Mouse (Mus musculus) embryo, embryonic 9.5 days (tissue): ENCODE results near the gene Dip2c.

ENCODE experiments used
- DNase-seq: peaks from one replicate; pipeline ENCODE4 v3.0.0-alpha.2; 2017; ENCODE audit errors: extremely low spot score

Dip2c gene

GRCm38 (mm10) chr13:9424434-9424833 is 148.1 kb downstream of the Dip2c start:
- DNase-seq, result no peak

- DNase-seq, result no peak
Observed at GRCm38 (mm10) chr13:9426267-9426666, 149.9 kb downstream of the Dip2c start.

- DNase-seq, result no peak
Observed at GRCm38 (mm10) chr13:9426779-9427178, 150.5 kb downstream of the Dip2c start.

GRCm38 (mm10) chr13:9429884-9430283 is 153.6 kb downstream of the Dip2c start:
- DNase-seq, result no peak

- no peak for DNase-seq
Observed at GRCm38 (mm10) chr13:9430724-9431123, 154.4 kb downstream of the Dip2c start.

GRCm38 (mm10) chr13:9431441-9431840 is 155.1 kb downstream of the Dip2c start:
- DNase-seq, result no peak

- no peak for DNase-seq
Observed at GRCm38 (mm10) chr13:9443066-9443465, 166.7 kb downstream of the Dip2c start.

GRCm38 (mm10) chr13:9445533-9446294 is 169.4 kb downstream of the Dip2c start:
- DNase-seq, result no peak

GRCm38 (mm10) chr13:9446448-9447115 is 170.3 kb downstream of the Dip2c start:
- DNase-seq, result no peak

GRCm38 (mm10) chr13:9450276-9450675 is 173.9 kb downstream of the Dip2c start:
- DNase-seq, result no peak

- DNase-seq, result no peak
Observed at GRCm38 (mm10) chr13:9451952-9452351, 175.6 kb downstream of the Dip2c start.

GRCm38 (mm10) chr13:9454426-9455177 is 178.3 kb downstream of the Dip2c start:
- no peak for DNase-seq

- no peak for DNase-seq
Observed at GRCm38 (mm10) chr13:9455979-9456378, 179.7 kb downstream of the Dip2c start.

GRCm38 (mm10) chr13:9457420-9458308 is 181.3 kb downstream of the Dip2c start:
- no peak for DNase-seq

GRCm38 (mm10) chr13:9464457-9464856 is 188.1 kb downstream of the Dip2c start:
- no peak for DNase-seq

- DNase-seq, result peak; percentile 60
Observed at GRCm38 (mm10) chr13:9467216-9467615, 190.9 kb downstream of the Dip2c start.

- DNase-seq, result no peak
Observed at GRCm38 (mm10) chr13:9473383-9473782, 197.1 kb downstream of the Dip2c start.

GRCm38 (mm10) chr13:9481722-9482121 is 205.4 kb downstream of the Dip2c start:
- DNase-seq, result no peak

GRCm38 (mm10) chr13:9489696-9490095 is 213.4 kb downstream of the Dip2c start:
- no peak for DNase-seq

- DNase-seq, result no peak
Observed at GRCm38 (mm10) chr13:9494726-9495125, 218.4 kb downstream of the Dip2c start.

- no peak for DNase-seq
Observed at GRCm38 (mm10) chr13:9504118-9504856, 228.0 kb downstream of the Dip2c start.
